Mouse (Mus musculus): ENCODE measurements around the gene Fam72a. TPM values are rescaled to one million over a fixed set of nuclear protein-coding genes. Genes with fewer than 3 reads are reported as not detected.

Fam72a gene
- polyA plus RNA-seq, 1 experiment = 0.14 TPM

DNA sequence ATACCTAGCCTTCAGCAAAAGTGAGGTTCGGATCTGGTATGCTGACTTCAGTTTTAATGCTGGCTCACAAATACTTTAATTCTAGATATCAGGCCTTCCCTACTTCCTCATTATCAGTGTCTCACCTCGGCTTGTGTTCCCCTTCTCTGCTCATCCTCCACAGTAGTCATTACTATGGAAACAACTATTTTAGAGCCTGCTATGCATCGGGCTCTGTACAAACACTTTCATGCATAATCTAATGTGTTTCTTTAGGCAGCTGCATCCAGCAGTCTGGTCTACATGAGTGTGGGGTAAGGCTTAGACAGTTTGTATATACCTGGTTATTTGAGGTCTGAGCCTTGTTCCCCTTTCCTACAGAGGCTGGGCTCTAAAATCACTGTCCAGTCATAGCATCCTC is 55.9 kb downstream of the Fam72a start:
- no peaks in the 10 kb centered on the region for H3K36me3 ChIP-seq (ENCODE audit: control insufficient read depth, insufficient read depth, low read length)
- no peaks in the 10 kb centered on the region for H3K27me3 ChIP-seq (ENCODE audit: control insufficient read depth, insufficient read depth, low read length)
- no peak overlapping the region for H3K4me3 ChIP-seq (ENCODE audit: low read depth, low read length)
- H3K27ac ChIP-seq (ENCODE audit: insufficient read depth, low read depth, low read length) = no peak overlapping the region
- H3K4me1 ChIP-seq (ENCODE audit: control insufficient read depth, insufficient read depth, insufficient read length, low read length) = no peaks in the 10 kb centered on the region
- 77% methylated on average over 3 of the region's 3 CpGs for WGBS
- TF ChIP-seq CTCF (IDR thresholded peaks at IDR 0.05; ENCODE audit: extremely low read depth, insufficient read length, insufficient replicate concordance, low read depth, low read length) = no peak
- no peak for TF ChIP-seq POLR2A (IDR thresholded peaks at IDR 0.05; ENCODE audit: low read depth, low read length)

DNA sequence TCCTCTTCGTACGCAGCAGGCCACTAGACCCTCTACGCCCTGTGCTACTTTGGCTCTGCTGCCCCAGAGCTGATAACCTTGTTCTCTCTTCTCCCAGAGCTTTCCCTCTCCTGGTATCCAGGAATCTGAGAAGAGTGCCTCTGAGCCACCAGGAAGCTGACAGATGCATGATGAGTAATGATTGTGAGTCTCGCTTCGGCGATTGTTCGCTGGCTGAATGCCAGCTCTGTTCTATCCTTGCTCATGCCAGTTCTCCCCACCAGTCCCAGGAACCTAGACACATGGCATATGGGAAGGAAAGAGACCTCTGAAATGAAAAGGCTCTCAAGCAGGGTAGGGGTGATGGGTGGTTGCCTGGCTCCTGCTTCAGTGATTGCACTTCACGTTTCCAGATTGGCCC is 59.1 kb downstream of the Fam72a start:
- H3K4me1 ChIP-seq (ENCODE audit: control insufficient read depth, insufficient read depth, insufficient read length, low read length) = no peaks in the 10 kb centered on the region
- H3K36me3 ChIP-seq (ENCODE audit: control insufficient read depth, insufficient read depth, low read length) = no peaks in the 10 kb centered on the region
- TF ChIP-seq CTCF (IDR thresholded peaks at IDR 0.05; ENCODE audit: extremely low read depth, insufficient read length, insufficient replicate concordance, low read depth, low read length) (no peak), POLR2A (IDR thresholded peaks at IDR 0.05; ENCODE audit: low read depth, low read length) (no peak)
- WGBS = 53% methylated on average over 8 of the region's 8 CpGs
- H3K4me3 ChIP-seq (ENCODE audit: low read depth, low read length) = no peak overlapping the region
- no peaks in the 10 kb centered on the region for H3K27me3 ChIP-seq (ENCODE audit: control insufficient read depth, insufficient read depth, low read length)
- no peak overlapping the region for H3K27ac ChIP-seq (ENCODE audit: insufficient read depth, low read depth, low read length)

Other genes with a start within 250 kb of the Fam72a start
- 16.3 and 43.9 TPM in 2 replicates for gene Ikbke, start 248.3 kb upstream of the Fam72a start, polyA plus RNA-seq (2012; rRNA removed)
- gene Srgap2, start 551 bp upstream of the Fam72a start, polyA plus RNA-seq (2012; rRNA removed) = 2.8 and 5.6 TPM in 2 replicates
- gene Avpr1b, start 71.3 kb downstream of the Fam72a start, polyA plus RNA-seq (2012; rRNA removed) = 0.04 TPM in 1 of 2 replicates, not detected in the other
- gene Ctse, start 110.4 kb downstream of the Fam72a start, polyA plus RNA-seq (2012; rRNA removed) = 4.2 and 184 TPM in 2 replicates
- 0.96 and 1.5 TPM in 2 replicates for gene Rab7b, start 160.8 kb downstream of the Fam72a start, polyA plus RNA-seq (2012; rRNA removed)
- gene Slc26a9, start 216.1 kb downstream of the Fam72a start, polyA plus RNA-seq (2012; rRNA removed) = 1.8 TPM in 1 of 2 replicates, not detected in the other

Measured in small intestine, adult 2 months (tissue).